Mouse (Mus musculus) embryonic fibroblast, embryonic 13.5 days (primary cell): ENCODE measurements at regions not wholly inside any gene's neighbourhood (a gene's known extent, or its start where the extent isn't known, plus 50 kb on each side); places are given as distances from the start of the nearest gene placed in this dataset.

Experiments used
- CTCF ChIP-seq: IDR thresholded peaks from 2 replicates; pipeline ENCODE4 v1.5.1; 2011; ENCODE audit warnings: mild to moderate bottlenecking, control low read depth, low read length, moderate library complexity, borderline replicate concordance; ENCODE audit not compliant: insufficient read depth
- POLR2A ChIP-seq: IDR thresholded peaks from 2 replicates; pipeline ENCODE4 v1.6.1; 2011; ENCODE audit warnings: low read depth, mild to moderate bottlenecking, control low read depth, low read length, moderate library complexity

- TF ChIP-seq CTCF (no peak), POLR2A (no peak)
Observed at GRCm38 (mm10) chr6:81801804-81802203, 121.7 kb upstream of the Gcfc2 start.
